Mouse (Mus musculus) cortical plate, adult 2 months (tissue): Measurements from ENCODE around the gene Tgif1.

Source experiments
- CTCF ChIP-seq: fragments of 200-500 bp; IDR thresholded peaks from 2 replicates; pipeline ENCODE4 v1.5.1; 2011; ENCODE audit warnings: mild to moderate bottlenecking, control low read depth, low read length; ENCODE audit not compliant: insufficient read depth; ENCODE audit errors: extremely low read depth
- POLR2A ChIP-seq: fragments of 200-500 bp; IDR thresholded peaks from 2 replicates; pipeline ENCODE4 v1.6.1; 2011; ENCODE audit warnings: mild to moderate bottlenecking, low read length, control low read depth; ENCODE audit not compliant: insufficient read depth; ENCODE audit errors: extremely low read depth

DNA sequence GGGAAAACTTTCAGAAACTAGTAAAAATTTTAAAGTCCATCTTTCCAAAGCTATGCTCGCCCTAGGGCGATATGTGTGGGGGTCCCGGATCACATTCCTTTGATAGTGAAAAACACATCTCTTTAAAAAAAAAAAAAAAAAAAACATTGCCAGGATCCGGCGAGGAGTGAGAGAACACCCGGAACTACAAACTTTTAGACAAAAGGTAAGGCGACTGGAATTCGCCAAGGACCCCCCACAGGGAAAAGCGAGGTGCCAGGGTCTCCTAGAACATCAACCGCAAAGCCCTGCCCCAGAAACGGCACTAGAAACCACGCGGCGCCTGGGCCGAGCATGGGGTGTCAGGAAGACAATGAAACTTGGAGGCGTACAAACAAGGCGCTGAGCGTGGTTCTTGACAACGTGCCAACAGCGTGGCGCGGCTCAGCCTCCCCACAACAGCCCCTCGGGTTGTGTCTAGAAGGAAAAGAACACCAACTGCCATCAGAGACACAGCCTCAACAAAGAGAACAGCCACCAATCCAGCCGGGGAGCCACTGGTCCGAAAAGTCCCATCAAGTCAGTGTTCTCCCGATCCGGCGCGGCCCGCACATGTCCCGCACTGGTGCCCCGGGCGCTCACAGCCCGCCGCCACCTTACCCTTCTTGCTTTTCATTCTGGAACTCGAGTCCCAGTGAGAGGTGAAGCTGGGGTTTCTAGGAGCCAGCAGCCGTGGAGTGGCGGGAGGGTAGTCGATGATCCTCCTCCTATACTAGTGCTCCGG, 2.9 kb downstream of the Tgif1 start:
- no peak for TF ChIP-seq POLR2A
- no peak for TF ChIP-seq CTCF
